Mouse (Mus musculus): Measurements from ENCODE around the gene Prr14.
"Not testable (repeated sequence)": the region's sequence is repeated elsewhere in the genome, so short reads cannot be mapped to it uniquely, and the experiment has no call there.

Gene Prr14

GRCm38 (mm10) chr7:127471646-127472010, 12.2 kb downstream of the Prr14 start:
- DNase-seq (ENCODE audit: extremely low read depth, low read depth, low spot score), result no peak

DNA sequence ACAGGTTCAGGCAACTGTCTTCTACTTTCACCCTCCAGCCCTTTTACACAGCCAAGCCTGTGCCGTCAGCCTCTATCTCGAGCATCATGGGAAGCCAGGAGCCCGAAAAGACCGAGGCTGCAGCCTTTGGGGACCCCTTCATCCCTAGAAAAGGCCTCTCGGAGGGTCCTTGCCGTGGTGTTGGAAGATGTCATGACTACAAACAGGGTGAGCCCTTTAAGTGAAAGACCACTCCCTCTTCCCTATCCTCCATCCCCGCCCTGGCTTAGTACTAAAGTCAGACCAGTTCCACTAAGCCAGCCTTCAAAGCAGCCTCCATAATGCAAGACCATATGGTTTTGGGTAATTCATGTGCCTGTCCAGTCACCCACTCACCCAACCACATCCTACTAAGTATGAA, 12.6 kb downstream of the Prr14 start:
- no peak for DNase-seq (ENCODE audit: extremely low read depth, low read depth, low spot score)

DNA sequence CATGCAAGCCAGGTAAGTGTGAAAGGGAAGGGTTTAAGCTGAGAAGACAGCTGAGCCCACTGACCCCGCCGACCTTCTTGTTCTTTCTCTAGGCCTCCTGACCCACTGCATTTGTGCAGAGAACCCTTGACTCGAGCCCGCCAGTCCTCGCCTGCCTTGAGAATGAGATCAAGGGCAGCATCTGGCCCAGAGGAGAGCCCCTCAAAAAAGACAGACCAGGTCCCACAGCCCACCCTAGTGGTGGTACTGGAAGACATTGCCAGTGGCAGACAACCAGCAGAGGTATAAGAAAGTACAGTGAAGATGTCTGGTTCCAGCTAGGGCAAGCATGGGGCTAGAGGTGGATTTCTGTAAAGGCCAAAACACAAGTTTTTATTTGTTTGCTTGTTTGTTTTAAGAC, 14.3 kb downstream of the Prr14 start:
- DNase-seq (ENCODE audit: extremely low read depth, low read depth, low spot score), result no peak

DNA sequence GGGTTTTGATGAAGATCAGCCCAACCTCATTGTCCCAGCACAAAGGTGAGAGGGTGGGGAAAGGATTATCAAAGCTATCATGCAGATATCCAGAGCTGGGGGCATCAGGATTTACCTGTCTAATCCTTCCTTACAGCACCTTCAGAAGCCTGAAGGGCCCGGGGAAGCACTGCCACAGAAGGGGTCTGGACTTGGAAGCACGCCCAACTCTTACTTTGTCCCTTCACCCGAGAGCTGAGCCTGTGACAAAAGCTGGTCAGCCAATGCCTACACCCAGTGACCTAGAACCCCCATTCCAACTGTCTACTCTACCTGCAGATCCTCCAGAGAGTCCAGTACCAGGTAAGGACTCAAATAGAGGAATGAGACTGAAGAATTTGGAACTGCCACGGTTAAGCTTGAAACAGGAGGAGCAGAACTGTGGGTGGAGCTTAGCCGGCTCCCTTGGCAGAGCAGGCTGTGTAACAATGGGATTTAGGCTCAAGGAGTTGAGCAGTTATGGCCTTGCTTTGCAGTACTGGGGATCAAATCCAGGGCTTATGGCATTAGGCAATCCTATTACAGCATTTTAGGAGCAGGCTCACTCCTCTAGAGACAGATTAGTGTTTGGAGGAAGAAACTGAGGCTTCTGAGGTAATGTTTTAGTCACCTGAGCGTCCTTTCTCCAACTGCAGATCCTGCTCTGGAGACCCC, 15.1 kb downstream of the Prr14 start:
- DNase-seq (ENCODE audit: extremely low read depth, low read depth, low spot score), result peak; percentile 80

DNA sequence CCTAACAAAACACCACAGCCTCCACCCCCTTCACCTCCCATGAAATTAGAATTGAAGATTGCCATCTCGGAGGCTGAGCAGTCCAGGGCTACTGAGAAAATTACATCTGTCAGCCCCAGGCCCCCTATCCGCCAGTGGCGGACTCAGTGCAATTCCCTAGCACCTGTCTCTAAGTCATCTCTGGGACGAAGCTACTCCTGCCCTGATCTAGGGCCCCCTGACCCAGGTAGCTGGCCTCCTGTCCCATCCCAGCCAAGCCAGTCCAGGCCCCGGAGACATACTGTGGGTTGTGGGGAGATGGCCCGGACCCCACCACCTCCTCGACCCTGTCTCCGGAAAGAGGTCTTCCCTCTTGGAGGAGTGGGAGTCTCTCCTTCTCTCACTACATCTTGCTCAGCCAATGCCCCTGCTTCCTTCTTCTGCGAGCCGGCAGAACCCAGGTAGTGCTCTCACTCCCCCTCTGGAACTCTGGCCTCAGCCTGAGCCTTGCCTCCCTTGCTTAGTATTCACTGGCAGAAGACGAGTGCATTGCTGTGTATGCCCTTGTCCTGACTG, 15.9 kb downstream of the Prr14 start:
- no peak for DNase-seq (ENCODE audit: extremely low read depth, low read depth, low spot score)

DNA sequence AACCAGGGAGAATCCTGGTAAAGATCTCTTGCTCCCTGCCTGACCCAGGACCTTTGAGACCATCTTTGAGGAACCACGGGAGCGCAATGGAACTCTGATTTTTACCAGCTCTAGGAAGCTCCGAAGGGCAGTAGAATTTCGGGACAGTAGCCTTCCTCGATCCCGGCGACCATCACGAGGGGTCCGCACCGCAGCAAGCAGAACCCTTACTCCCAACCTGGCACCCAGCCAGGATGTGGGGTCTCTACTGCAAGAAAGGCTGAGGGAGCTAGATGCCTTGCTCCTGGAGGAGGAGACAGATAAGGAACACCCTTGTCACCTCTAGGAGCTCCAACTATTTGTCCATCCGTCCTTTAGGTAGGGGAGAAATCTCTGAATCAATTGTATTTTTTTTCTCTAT, 16.9 kb downstream of the Prr14 start:
- DNase-seq (ENCODE audit: extremely low read depth, low read depth, low spot score), result no peak

DNA sequence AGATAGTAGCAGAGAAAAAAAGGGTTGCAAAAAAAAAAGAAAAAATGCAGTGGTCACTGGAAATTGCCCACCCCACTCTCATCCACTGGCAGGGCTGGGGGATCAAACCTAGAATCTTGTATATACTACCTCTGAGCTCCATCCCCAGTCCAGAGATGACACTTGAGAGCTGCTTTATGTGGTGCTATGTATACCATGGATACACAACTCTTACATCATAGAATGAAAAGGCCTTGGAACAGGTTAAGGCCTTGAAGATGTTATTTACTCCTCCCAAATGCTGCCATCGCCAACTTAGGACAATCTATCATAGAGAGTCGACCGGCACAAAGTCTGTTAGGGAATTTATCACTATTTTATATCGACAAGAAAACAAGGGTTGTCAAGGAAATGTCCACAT, 17.4 kb downstream of the Prr14 start:
- DNase-seq (ENCODE audit: extremely low read depth, low read depth, low spot score), result no peak

GRCm38 (mm10) chr7:127477687-127478634, 18.6 kb downstream of the Prr14 start:
- peak; percentile 100 for DNase-seq (ENCODE audit: extremely low read depth, low read depth, low spot score)

- peak; percentile 81 for DNase-seq (ENCODE audit: extremely low read depth, low read depth, low spot score)
Observed at GRCm38 (mm10) chr7:127478635-127479317, 19.4 kb downstream of the Prr14 start, which contains the start of gene Fbrs. Gene Fbrs, plus strand, starts transcription at chr7:127479199.

DNA sequence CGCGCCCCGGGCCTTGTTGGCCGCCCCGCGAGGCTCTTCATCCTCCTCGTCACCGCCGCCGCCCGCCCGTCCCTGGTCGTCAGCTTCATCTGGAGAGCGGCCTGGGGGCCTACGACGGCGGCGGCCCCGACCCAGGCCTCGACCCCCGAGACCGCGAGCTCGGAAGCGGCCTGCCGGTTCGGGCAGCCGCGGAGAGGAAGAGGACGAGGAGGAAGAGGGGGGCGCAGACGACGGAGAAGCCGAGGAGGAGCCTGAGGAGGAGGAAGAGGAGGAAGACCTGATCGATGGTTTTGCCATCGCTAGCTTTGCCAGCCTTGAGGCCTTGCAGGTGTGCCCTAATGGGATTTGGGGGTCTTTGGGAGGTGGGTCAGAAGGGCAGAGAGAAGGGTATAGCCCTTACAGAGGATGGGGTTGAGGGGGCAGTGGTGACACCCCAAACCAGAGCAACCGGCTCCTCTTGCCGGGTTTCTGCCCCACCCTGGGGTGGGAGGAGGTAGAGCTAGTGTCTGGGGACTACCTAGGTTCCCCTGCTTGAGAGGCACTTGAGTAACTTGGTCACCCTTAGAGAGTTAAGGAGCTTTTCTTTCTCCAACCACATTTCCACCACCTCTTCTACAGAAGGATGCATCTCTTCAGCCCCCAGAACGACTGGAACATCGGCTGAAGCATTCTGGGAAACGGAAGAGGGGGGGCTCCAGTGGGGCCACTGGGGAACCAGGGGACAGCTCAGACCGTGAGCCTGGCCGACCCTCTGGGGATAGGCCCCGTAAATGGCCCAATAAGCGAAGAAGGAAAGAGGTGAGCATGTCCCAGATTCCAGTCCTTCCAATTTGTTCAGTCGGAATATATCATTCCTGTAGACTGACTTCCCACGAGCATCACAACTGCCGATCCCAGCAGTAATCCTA, 20.2 kb downstream of the Prr14 start:
- DNase-seq (ENCODE audit: extremely low read depth, low read depth, low spot score), result no peak

GRCm38 (mm10) chr7:127480321-127480720, 20.9 kb downstream of the Prr14 start:
- DNase-seq (ENCODE audit: extremely low read depth, low read depth, low spot score), result no peak

DNA sequence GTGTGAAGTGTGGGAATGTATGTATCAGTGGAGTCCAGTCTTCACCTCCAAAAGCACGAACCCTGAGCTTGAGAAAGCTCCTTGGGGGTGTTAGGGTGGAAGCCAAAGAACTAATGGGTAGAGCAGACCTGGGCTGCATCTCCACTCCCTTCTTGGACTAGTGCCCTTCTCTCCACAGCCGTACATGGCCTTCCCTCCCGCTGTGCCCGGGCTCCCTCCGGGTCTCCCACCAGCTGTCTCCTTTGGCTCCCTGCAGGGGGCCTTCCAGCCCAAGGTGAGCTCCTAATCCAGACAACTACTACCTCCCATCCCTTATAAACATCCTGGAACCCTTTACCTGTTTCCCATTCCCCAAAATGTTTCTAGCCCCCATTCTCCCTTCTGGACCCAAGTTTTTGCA, 26.0 kb downstream of the Prr14 start:
- no peak for DNase-seq (ENCODE audit: extremely low read depth, low read depth, low spot score)

DNA sequence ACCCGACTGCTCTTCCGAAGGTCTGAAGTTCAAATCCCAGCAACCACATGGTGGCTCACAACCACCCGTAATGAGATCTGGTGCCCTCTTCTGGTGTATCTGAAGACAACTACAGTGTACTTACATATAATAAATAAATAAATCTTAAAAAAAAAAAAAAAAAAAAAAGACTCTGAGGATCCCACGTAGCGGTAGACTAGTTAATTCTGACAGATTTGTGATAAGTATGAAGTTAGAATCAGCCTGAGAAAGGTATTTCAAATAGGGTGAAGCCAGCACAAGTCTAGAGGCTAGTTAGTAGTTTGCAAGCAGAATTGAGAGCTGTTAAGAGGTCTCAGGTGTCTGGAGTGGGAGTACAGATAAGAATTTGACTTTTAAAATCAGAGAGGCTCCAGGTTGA, 29.0 kb downstream of the Prr14 start:
- not testable (repeated sequence) for DNase-seq (ENCODE audit: extremely low read depth, low read depth, low spot score)

DNA sequence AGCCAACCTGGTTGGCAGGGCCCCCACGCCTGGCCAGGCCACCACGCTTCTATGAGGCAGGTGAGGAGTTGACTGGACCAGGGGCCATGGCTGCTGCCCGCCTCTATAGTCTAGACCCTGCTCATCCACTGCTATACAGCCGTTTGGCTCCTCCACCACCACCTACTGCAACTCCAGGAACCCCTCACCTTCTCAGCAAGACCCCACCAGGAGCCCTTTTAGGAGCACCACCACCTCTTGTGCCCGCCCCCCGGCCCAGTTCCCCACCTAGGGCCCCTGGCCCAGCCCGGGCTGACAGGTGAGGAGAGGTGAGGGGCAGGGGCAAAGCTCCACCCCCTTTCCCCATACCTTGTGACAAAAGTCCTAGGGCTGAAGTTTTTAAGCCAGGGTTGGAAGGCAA, 30.6 kb downstream of the Prr14 start:
- no peak for DNase-seq (ENCODE audit: extremely low read depth, low read depth, low spot score)

GRCm38 (mm10) chr7:127491846-127492245, 32.4 kb downstream of the Prr14 start:
- DNase-seq (ENCODE audit: extremely low read depth, low read depth, low spot score), result no peak

- no peak for DNase-seq (ENCODE audit: extremely low read depth, low read depth, low spot score)
Observed at GRCm38 (mm10) chr7:127494648-127495047, 35.2 kb downstream of the Prr14 start.

- DNase-seq (ENCODE audit: extremely low read depth, low read depth, low spot score), result no peak
Observed at GRCm38 (mm10) chr7:127497382-127497781, 38.0 kb downstream of the Prr14 start.

DNA sequence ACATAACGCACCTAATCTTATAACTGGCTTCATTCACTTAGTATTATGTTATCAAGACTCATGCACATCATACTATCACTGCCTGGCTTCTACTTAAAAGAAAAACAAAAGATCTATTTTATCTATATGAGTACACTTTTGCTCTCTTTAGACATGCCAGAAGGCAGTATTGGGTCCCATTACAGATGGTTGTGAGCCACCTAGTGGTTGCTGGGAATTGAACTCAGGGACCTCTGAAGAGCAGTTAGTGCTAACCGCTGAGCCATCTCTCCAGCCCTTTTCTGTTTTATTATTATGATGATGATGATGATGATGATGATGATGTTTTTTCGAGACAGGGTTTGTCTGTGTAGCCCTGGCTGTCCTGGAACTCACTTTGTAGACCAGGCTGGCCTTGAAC, 39.0 kb downstream of the Prr14 start:
- no peak for DNase-seq (ENCODE audit: extremely low read depth, low read depth, low spot score)

- DNase-seq (ENCODE audit: extremely low read depth, low read depth, low spot score), result no peak
Observed at GRCm38 (mm10) chr7:127508291-127508690, 48.9 kb downstream of the Prr14 start.

DNA sequence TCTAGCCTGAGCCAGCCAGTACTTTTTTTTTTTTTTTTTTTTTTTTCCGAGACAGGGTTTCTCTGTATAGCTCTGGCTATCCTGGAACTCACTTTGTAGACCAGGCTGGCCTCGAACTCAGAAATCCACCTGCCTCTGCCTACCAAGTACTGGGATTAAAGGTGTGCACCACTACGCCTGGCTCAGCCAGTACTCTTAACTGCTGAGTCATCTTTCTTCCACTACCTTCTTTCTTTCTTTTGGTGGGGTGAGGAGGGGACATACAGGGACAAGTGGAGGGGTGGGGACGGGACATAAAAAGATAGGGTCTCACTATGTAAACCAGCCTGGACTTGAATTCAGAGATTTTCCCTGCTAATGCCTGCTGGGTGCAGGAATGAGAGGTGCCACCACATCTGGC, 50.4 kb downstream of the Prr14 start:
- not testable (repeated sequence) for DNase-seq (ENCODE audit: extremely low read depth, low read depth, low spot score)

All from fat pad, adult 2 months (tissue).